Mouse (Mus musculus) layer of hippocampus, postnatal 14 days (tissue): ENCODE results near the gene Nkx2-5. TPM values are rescaled to one million over a fixed set of nuclear protein-coding genes. Genes with fewer than 3 reads are reported as not detected.

Experiments
- DNase-seq, 2 experiments: peaks; one replicate each; pipeline ENCODE4 v3.0.0; 2021 to 2022; ENCODE audit warnings: low spot score in 2 of 2, mixed read lengths in 1 of 2
- total RNA-seq, 2 experiments: library from RNA; stranded (reverse); gene quantifications; 2 replicates each; pipeline ENCODE4 v1.2.3; 2021

The Nkx2-5 gene
- total RNA-seq, 2 experiments from 2014 or later = not detected

DNA sequence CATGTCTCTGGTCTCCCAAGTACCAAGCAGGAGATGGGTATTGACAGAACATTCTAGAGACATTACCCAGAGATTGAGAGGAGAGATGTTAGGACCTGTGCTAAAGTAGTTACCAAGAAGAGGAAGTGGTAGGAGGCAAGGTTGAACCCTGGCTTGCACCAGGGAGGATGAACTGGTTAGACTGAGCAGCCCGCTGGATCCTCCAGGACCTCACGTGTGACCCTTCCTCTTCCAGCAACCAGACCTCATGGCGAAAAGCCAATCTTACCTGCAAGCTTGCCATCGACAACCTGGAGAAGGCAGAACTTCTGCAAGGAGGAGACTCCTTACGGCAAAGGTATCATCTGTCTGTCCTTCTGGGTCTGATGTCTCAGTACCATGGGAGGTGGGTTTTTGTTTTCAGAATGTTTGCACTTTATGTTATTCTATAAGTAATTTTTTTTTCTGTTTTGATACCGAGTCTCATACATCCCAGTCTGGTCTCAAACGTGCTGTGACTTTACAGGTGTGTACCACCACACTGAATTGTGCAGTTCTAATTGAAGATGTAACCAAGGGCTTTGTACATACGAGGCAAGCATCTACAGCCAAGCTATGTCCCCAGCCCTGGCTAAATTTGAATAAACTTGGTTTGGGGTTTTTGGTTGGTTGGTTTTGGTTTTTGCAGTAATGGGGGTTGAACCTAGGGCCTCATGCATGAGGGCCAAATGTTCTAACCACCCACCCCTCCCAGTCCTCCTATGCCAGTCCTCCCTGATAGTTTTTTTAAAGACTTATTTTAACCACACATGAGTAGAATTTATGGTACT is 55.1 kb downstream of the Nkx2-5 start:
- DNase-seq = no peak

DNA sequence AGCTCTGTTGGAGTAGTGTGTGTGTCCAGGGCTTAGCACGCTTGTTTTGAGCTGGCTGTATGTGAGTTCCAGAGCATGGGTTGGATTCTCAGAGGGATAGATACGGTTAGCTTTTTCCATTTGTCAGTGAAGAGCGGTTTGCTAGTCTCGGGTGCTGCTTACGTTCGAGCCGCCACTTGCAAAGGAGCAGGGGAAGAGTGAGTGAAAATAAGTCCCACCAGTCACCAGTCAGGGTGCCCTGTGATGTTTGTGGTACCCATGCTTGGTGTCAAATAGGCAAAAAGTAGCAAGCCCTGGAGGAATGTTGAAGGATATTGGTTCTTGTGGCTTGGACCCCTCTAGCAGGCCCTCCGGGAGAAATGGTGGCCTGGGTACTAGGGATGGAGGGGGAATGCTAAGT is 55.8 kb downstream of the Nkx2-5 start:
- no peak for DNase-seq

Other genes starting within 250 kb of the Nkx2-5 start
- 10 to 100 TPM; 53.8 to 59.3 TPM for gene Atp6v0e, start 181.8 kb downstream of the Nkx2-5 start, total RNA-seq
- gene Crebrf, start 129.4 kb downstream of the Nkx2-5 start, total RNA-seq = 10 to 100 TPM; 45.3 to 45.4 TPM
- gene Bnip1, start 63.9 kb downstream of the Nkx2-5 start, total RNA-seq = 10 to 100 TPM; 29.5 to 30.7 TPM
- gene Kifc5b, start 72.1 kb upstream of the Nkx2-5 start, total RNA-seq = 1 to 10 TPM; 2.7 to 3.1 TPM
- 10 to 100 TPM; 18.6 to 21.0 TPM for gene Phf1, start 88.0 kb upstream of the Nkx2-5 start, total RNA-seq
- gene Cuta, start 94.6 kb upstream of the Nkx2-5 start, total RNA-seq = 100 to 1,000 TPM; 109 to 115 TPM
- 100 to 1,000 TPM; 512 to 532 TPM for gene Syngap1, start 96.2 kb upstream of the Nkx2-5 start, total RNA-seq
- gene Zbtb9, start 128.2 kb upstream of the Nkx2-5 start, total RNA-seq = 10 to 100 TPM; 11.7 to 14.1 TPM
- 10 to 100 TPM; 23.8 to 25.0 TPM for gene Bak1, start 184.0 kb upstream of the Nkx2-5 start, total RNA-seq
- 1 to 10 TPM; 2.3 to 5.3 TPM for gene Itpr3, start 212.3 kb upstream of the Nkx2-5 start, total RNA-seq